8 mouse cellular contexts compared by ENCODE assay signal in the genomic region with DNA sequence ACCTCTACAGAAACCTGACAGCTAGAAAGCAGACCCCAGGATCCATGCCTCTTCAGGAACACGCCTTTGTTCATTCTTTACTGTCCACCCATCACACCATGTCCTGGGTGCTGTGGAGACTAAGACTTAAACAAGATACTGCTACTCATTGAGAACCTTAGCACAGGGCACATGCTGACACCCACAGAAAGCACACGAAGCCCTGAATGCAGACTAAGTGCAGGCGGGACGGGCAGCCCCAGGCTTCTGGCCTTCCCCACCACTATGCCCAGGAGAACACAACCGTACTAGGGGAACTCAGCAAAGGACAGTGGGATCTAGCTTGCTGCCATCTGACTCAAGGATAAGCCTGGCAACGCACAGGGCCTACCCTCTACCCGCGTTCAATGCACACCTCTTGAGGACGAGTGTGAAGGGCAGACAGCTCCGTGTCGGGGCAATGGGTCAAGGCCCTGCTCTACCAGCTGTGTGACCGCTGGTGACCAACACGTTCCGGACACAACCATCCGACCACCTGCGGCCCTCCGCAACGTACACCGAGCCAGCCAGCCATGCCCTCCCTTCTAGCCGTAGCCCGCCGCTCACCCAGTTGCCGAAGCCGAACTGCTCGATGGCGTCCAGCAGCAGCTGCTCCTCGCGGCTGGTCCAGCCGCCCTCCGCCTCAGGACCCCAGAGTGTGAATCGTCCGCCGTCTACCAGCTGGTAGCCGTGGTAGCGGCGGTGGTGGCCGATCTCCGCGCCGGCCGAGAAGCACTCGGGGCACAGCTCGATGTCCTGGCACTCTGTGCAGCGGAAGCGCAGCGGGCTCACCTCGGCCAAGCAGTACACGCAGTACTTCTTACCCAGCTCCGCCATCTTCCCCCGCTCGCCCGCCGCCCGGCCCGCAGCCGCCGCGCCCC. TPM values are rescaled to one million over a fixed set of nuclear protein-coding genes. Genes with fewer than 3 reads are reported as not detected.
DNase-seq lines count a peak whose midpoint lies in the region; ATAC-seq lines count a peak whose summit lies in the region.

No protein-coding gene starts in this region.

- ATAC-seq in forebrain, embryonic 16.5 days = peak; percentile 29
- peak; percentile 30 for ATAC-seq in hindbrain, embryonic 13.5 days (ENCODE audit: low FRiP score)
- no peak; the same call in 1 of the 2 replicates for ATAC-seq in limb, embryonic 15.5 days (ENCODE audit: insufficient number of reproducible peaks, low FRiP score, low TSS enrichment, low read depth)
- ATAC-seq in midbrain, embryonic 16.5 days = peak; percentile 41

- H3K4me1 ChIP-seq in forebrain, embryonic 16.5 days (replicated peaks; ENCODE audit: control insufficient read depth, insufficient read depth, low read length) = peaks cover 32% of the 10 kb centered on the region
- H3K4me1 ChIP-seq in hindbrain, embryonic 13.5 days (replicated peaks) = peaks cover 54% of the 10 kb centered on the region
- H3K4me1 ChIP-seq in limb, embryonic 15.5 days = peaks cover 28% of the 10 kb centered on the region
- H3K4me1 ChIP-seq in midbrain, embryonic 16.5 days (ENCODE audit: control insufficient read depth, insufficient read depth, low read length) = peaks cover 29% of the 10 kb centered on the region

- H3K9me3 ChIP-seq in forebrain, embryonic 16.5 days (ENCODE audit: control insufficient read depth, low read length) = no peaks in the 10 kb centered on the region
- no peaks in the 10 kb centered on the region for H3K9me3 ChIP-seq in hindbrain, embryonic 13.5 days
- no peaks in the 10 kb centered on the region for H3K9me3 ChIP-seq in limb, embryonic 15.5 days
- H3K9me3 ChIP-seq in midbrain, embryonic 16.5 days (replicated peaks; ENCODE audit: control insufficient read depth, low read length, poor library complexity, severe bottlenecking) = no peaks in the 10 kb centered on the region

- H3K36me3 ChIP-seq in forebrain, embryonic 16.5 days (ENCODE audit: control insufficient read depth, insufficient read depth) = no peaks in the 10 kb centered on the region
- H3K36me3 ChIP-seq in hindbrain, embryonic 13.5 days = peaks cover 10% of the 10 kb centered on the region; the same call in 1 of the 2 replicates
- no peaks in the 10 kb centered on the region for H3K36me3 ChIP-seq in limb, embryonic 15.5 days
- H3K36me3 ChIP-seq in midbrain, embryonic 16.5 days (ENCODE audit: control insufficient read depth, insufficient read depth, low read length) = no peaks in the 10 kb centered on the region

- DNase-seq in layer of hippocampus, adult 11-12 months (ENCODE audit: low spot score) = peak; percentile 29
- DNase-seq in layer of hippocampus, adult 9-11 months = no peak
- peak; percentile 32 for DNase-seq in c-Kit-negative CD71-positive TER-119-positive erythroid progenitor cells, embryonic 14.5 days (ENCODE audit: low read depth, low spot score)
- peak; percentile 64 for DNase-seq in testis, postnatal 14 days (ENCODE audit: low spot score)

- H3K27me3 ChIP-seq in forebrain, embryonic 16.5 days (replicated peaks; ENCODE audit: control insufficient read depth, insufficient read depth, low read length) = no peaks in the 10 kb centered on the region
- peaks cover 5% of the 10 kb centered on the region; the same call in 1 of the 2 replicates for H3K27me3 ChIP-seq in hindbrain, embryonic 13.5 days
- H3K27me3 ChIP-seq in limb, embryonic 15.5 days = peaks cover 27% of the 10 kb centered on the region
- no peaks in the 10 kb centered on the region for H3K27me3 ChIP-seq in midbrain, embryonic 16.5 days (ENCODE audit: control insufficient read depth, insufficient read depth, low read depth, low read length)

- H3K27ac ChIP-seq in forebrain, embryonic 16.5 days (ENCODE audit: low read length) = peak overlapping the region; percentile 72
- peak overlapping the region; percentile 91 for H3K27ac ChIP-seq in hindbrain, embryonic 13.5 days
- peak overlapping the region; percentile 77 for H3K27ac ChIP-seq in limb, embryonic 15.5 days
- H3K27ac ChIP-seq in midbrain, embryonic 16.5 days (ENCODE audit: low read length) = peak overlapping the region; percentile 83

- H3K4me2 ChIP-seq in forebrain, embryonic 16.5 days (ENCODE audit: low read length) = peak overlapping the region; percentile 74
- H3K4me2 ChIP-seq in hindbrain, embryonic 13.5 days = peak overlapping the region; percentile 93
- H3K4me2 ChIP-seq in limb, embryonic 15.5 days = peak overlapping the region; percentile 58
- peak overlapping the region; percentile 94 for H3K4me2 ChIP-seq in midbrain, embryonic 16.5 days (ENCODE audit: low read length)

- WGBS in forebrain, embryonic 16.5 days = 1% methylated on average over 48 of the region's 58 CpGs
- 1% methylated on average over 58 of the region's 58 CpGs for WGBS in hindbrain, embryonic 13.5 days
- WGBS in limb, embryonic 15.5 days = 1% methylated on average over 58 of the region's 58 CpGs
- under 1% methylated on average over 48 of the region's 58 CpGs for WGBS in midbrain, embryonic 16.5 days

- H3K9ac ChIP-seq in forebrain, embryonic 16.5 days (replicated peaks; ENCODE audit: low read depth, low read length) = peak overlapping the region; percentile 94
- peak overlapping the region; percentile 96 for H3K9ac ChIP-seq in hindbrain, embryonic 13.5 days
- peak overlapping the region; percentile 69 for H3K9ac ChIP-seq in limb, embryonic 15.5 days
- H3K9ac ChIP-seq in midbrain, embryonic 16.5 days (ENCODE audit: low read depth, low read length) = peak overlapping the region; percentile 92

- peak overlapping the region; percentile 98 for H3K4me3 ChIP-seq in forebrain, embryonic 16.5 days (replicated peaks; ENCODE audit: low read length)
- H3K4me3 ChIP-seq in hindbrain, embryonic 13.5 days = peak overlapping the region; percentile 85
- H3K4me3 ChIP-seq in limb, embryonic 15.5 days = peak overlapping the region; percentile 92
- peak overlapping the region; percentile 92 for H3K4me3 ChIP-seq in midbrain, embryonic 16.5 days (ENCODE audit: low read depth, low read length)

RNA-seq across cellular contexts. Expression of gene Tada2b, which starts 0.6 kb away (rescaled TPM):
- polyA plus RNA-seq in forebrain, embryonic 16.5 days (2015; fragmentation: Nextera tagmentation; extraction: Ambion mirVana) = 3.0 TPM in 2 replicates
- polyA plus RNA-seq in hindbrain, embryonic 13.5 days (2015; fragmentation: Nextera tagmentation; extraction: Ambion mirVana) = 2.7 and 2.8 TPM in 2 replicates
- 2.1 TPM in 2 replicates for polyA plus RNA-seq in limb, embryonic 15.5 days (2015; fragmentation: Nextera tagmentation; extraction: Ambion mirVana)
- polyA plus RNA-seq in midbrain, embryonic 16.5 days (2015; fragmentation: Nextera tagmentation; extraction: Ambion mirVana) = 2.9 and 3.2 TPM in 2 replicates

RNA-seq across cellular contexts. Expression of gene Ccdc96, which starts 0.9 kb away (rescaled TPM):
- polyA plus RNA-seq in forebrain, embryonic 16.5 days (2015; fragmentation: Nextera tagmentation; extraction: Ambion mirVana) = 3.0 and 3.4 TPM in 2 replicates
- 3.9 and 4.0 TPM in 2 replicates for polyA plus RNA-seq in hindbrain, embryonic 13.5 days (2015; fragmentation: Nextera tagmentation; extraction: Ambion mirVana)
- polyA plus RNA-seq in limb, embryonic 15.5 days (2015; fragmentation: Nextera tagmentation; extraction: Ambion mirVana) = 0.10 and 0.14 TPM in 2 replicates
- polyA plus RNA-seq in midbrain, embryonic 16.5 days (2015; fragmentation: Nextera tagmentation; extraction: Ambion mirVana) = 3.8 and 4.3 TPM in 2 replicates

RNA-seq across cellular contexts. Expression of gene Grpel1, which starts 18.7 kb away (rescaled TPM):
- polyA plus RNA-seq in forebrain, embryonic 16.5 days (2015; fragmentation: Nextera tagmentation; extraction: Ambion mirVana) = 44.1 TPM in 2 replicates
- 45.4 and 45.6 TPM in 2 replicates for polyA plus RNA-seq in hindbrain, embryonic 13.5 days (2015; fragmentation: Nextera tagmentation; extraction: Ambion mirVana)
- polyA plus RNA-seq in limb, embryonic 15.5 days (2015; fragmentation: Nextera tagmentation; extraction: Ambion mirVana) = 48.8 and 52.7 TPM in 2 replicates
- 41.3 and 42.9 TPM in 2 replicates for polyA plus RNA-seq in midbrain, embryonic 16.5 days (2015; fragmentation: Nextera tagmentation; extraction: Ambion mirVana)
